ENCODE assay signal across 11 mouse cellular contexts in genomic region chr19:21946262-21946922, GRCm38 (mm10).
DNase-seq lines count a peak whose midpoint lies in the region; ATAC-seq and TF ChIP-seq lines count a peak whose summit lies in the region.
"Had no signal": no experiment of that assay in that cellular context is flagged by ENCODE, and none has a peak within 500 bp of the region (broad histone marks: within the 10 kb centered on the region; RNA-seq: fewer than 3 reads in every experiment).

No protein-coding gene starts in this region.

- TF ChIP-seq CTCF in stomach, postnatal 0 days (IDR thresholded peaks at IDR 0.05; ENCODE audit: low read depth): no peak

- H3K9me3 ChIP-seq in stomach, postnatal 0 days (ENCODE audit: control insufficient read depth, low read length): no peaks in the 10 kb centered on the region
- H3K9me3 ChIP-seq: forebrain, embryonic 13.5 days; midbrain, embryonic 10.5 days had no signal

- no peak for TF ChIP-seq EP300 in stomach, postnatal 0 days (optimal IDR thresholded peaks at IDR 0.05)

- 57% methylated on average over 5 of the region's 5 CpGs for WGBS in stomach, postnatal 0 days

- ATAC-seq in granulocyte monocyte progenitor cell, adult 5-6 weeks (replicated peaks; ENCODE audit: poor library complexity, severe bottlenecking): peak; percentile 80
- ATAC-seq in neutrophil, adult 5-6 weeks (ENCODE audit: extremely low read depth, insufficient number of reproducible peaks, low FRiP score, poor library complexity, severe bottlenecking): peak; percentile 55; the same call in 1 of the 2 replicates
- no peak for ATAC-seq in stomach, postnatal 0 days (ENCODE audit: low FRiP score, low TSS enrichment)
- ATAC-seq: forebrain, embryonic 13.5 days had no signal

- H3K36me3 ChIP-seq in stomach, postnatal 0 days (ENCODE audit: control insufficient read depth, insufficient read depth, low read length): no peaks in the 10 kb centered on the region
- H3K36me3 ChIP-seq: midbrain, embryonic 10.5 days had no signal

- no peaks in the 10 kb centered on the region for H3K4me1 ChIP-seq in stomach, postnatal 0 days (replicated peaks; ENCODE audit: control insufficient read depth, insufficient read depth)
- H3K4me1 ChIP-seq: midbrain, embryonic 10.5 days had no signal

- H3K27ac ChIP-seq in stomach, postnatal 0 days (replicated peaks): no peak overlapping the region
- H3K27ac ChIP-seq: forebrain, embryonic 13.5 days; midbrain, embryonic 10.5 days had no signal

- H3K27me3 ChIP-seq in stomach, postnatal 0 days (ENCODE audit: control insufficient read depth, insufficient read depth, low read length): no peaks in the 10 kb centered on the region
- H3K27me3 ChIP-seq: forebrain, embryonic 13.5 days had no signal

- no peak overlapping the region for H3K9ac ChIP-seq in stomach, postnatal 0 days (ENCODE audit: low read length)
- H3K9ac ChIP-seq: forebrain, embryonic 13.5 days had no signal

- no peak overlapping the region for H3K4me2 ChIP-seq in stomach, postnatal 0 days (replicated peaks; ENCODE audit: low read depth)
- H3K4me2 ChIP-seq: forebrain, embryonic 13.5 days had no signal

- no peak overlapping the region for H3K4me3 ChIP-seq in stomach, postnatal 0 days (ENCODE audit: low read depth, low read length)
- H3K4me3 ChIP-seq: forebrain, embryonic 13.5 days; midbrain, embryonic 10.5 days had no signal

- peak; percentile 3 for DNase-seq in embryo, embryonic 10.5 days (ENCODE audit: low spot score)
- DNase-seq in embryo, embryonic 10 days (ENCODE audit: low spot score): no peak
- DNase-seq in lung, postnatal 36 days: peak; percentile 17
- DNase-seq in lung, adult 18-20 months: no peak
- no peak for DNase-seq in stomach, postnatal 0 days (ENCODE audit: low spot score)
- DNase-seq in left cerebral cortex, adult 8-10 months (ENCODE audit: low spot score in 2 of 2): no peak
- DNase-seq: cerebellum, adult 9-11 months had no signal

Comparison
In these comparisons a context has a peak if more than half of its experiments do, and no peak if none do; other contexts are left out.
1. DNase-seq: peak in embryo, embryonic 10.5 days (single experiment) and lung, postnatal 36 days (single experiment); none in embryo, embryonic 10 days (single experiment), lung, adult 18-20 months (0 of 2), stomach, postnatal 0 days (single experiment) and left cerebral cortex, adult 8-10 months (0 of 2).